Mouse (Mus musculus): Measurements from ENCODE around the gene Nme2. TPM values are rescaled to one million over a fixed set of nuclear protein-coding genes. Genes with fewer than 3 reads are reported as not detected.

Gene Nme2
- polyA plus RNA-seq, 1 experiment from 2014 or later: 63.8 TPM

DNA sequence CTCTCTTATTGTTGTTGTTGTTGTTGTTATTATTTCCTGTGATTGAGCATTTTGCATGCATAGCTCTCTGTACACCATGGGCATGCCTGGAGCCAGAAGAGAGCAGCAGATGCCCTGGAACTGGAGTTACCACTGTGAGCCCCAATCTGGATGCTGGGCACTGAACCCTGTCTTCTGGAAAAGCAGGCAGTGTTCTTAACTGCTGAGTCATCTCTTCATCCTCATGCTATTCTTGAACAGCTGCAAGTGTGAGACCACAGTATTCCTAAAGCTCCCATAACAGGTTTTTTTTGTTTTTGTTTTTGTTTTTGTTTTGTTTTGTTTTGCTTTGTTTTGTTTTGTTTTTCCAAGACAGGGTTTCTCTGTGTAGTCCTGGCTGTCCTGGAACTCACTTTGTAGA lies 30.2 kb upstream of the Nme2 start:
- no peaks in the 10 kb centered on the region for H3K27me3 ChIP-seq
- no peak overlapping the region for H3K4me3 ChIP-seq (replicated peaks)
- no peaks in the 10 kb centered on the region for H3K9me3 ChIP-seq
- no peaks in the 10 kb centered on the region for H3K4me1 ChIP-seq (replicated peaks)
- no peak overlapping the region for H3K27ac ChIP-seq
- no peaks in the 10 kb centered on the region for H3K36me3 ChIP-seq
- no peak overlapping the region for H3K4me2 ChIP-seq (replicated peaks)
- ATAC-seq: no peak
- no peak overlapping the region for H3K9ac ChIP-seq (replicated peaks)

DNA sequence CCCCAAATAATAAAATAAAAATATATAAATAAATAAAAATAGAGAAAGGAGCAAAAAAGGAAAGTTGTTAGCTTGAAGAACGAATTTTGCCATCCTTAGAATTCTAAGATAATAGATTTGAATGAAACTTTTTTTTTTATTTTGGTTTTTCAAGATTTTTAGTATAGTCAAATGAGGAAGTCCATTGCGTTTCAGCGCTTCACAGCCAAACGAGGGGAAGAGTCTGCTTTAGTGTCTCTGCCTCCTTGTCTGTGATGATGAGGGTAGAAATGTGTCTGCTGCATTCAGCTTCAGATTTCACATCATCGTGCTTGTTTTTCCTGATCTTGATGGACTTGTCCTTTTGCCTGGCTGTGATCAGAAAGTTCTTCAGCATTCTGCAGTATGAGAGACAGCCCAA lies 29.2 kb upstream of the Nme2 start:
- Histone ChIP-seq H3K9ac (replicated peaks) (no peak overlapping the region), H3K27ac (no peak overlapping the region), H3K4me1 (replicated peaks) (no peaks in the 10 kb centered on the region), H3K9me3 (no peaks in the 10 kb centered on the region), H3K27me3 (no peaks in the 10 kb centered on the region), H3K36me3 (no peaks in the 10 kb centered on the region), H3K4me2 (replicated peaks) (no peak overlapping the region), H3K4me3 (replicated peaks) (no peak overlapping the region)
- ATAC-seq: no peak
- 84% methylated on average over 5 of the region's 5 CpGs for WGBS

GRCm38 (mm10) chr11:93984619-93985018 lies 28.6 kb upstream of the Nme2 start:
- Histone ChIP-seq H3K9me3 (no peaks in the 10 kb centered on the region), H3K27me3 (no peaks in the 10 kb centered on the region), H3K27ac (no peak overlapping the region), H3K9ac (replicated peaks) (no peak overlapping the region), H3K36me3 (no peaks in the 10 kb centered on the region), H3K4me2 (replicated peaks) (no peak overlapping the region), H3K4me1 (replicated peaks) (no peaks in the 10 kb centered on the region), H3K4me3 (replicated peaks) (no peak overlapping the region)
- 93% methylated on average over 3 of the region's 3 CpGs for WGBS
- ATAC-seq: no peak

GRCm38 (mm10) chr11:93979502-93980049 lies 23.5 kb upstream of the Nme2 start:
- Histone ChIP-seq H3K4me3 (replicated peaks) (no peak overlapping the region), H3K4me2 (replicated peaks) (no peak overlapping the region), H3K9ac (replicated peaks) (no peak overlapping the region), H3K27me3 (no peaks in the 10 kb centered on the region), H3K4me1 (replicated peaks) (no peaks in the 10 kb centered on the region), H3K36me3 (no peaks in the 10 kb centered on the region), H3K9me3 (no peaks in the 10 kb centered on the region), H3K27ac (no peak overlapping the region)
- ATAC-seq: no peak
- 62% methylated on average over 6 of the region's 6 CpGs for WGBS

GRCm38 (mm10) chr11:93972951-93973350 lies 16.9 kb upstream of the Nme2 start:
- Histone ChIP-seq H3K27ac (no peak overlapping the region), H3K9me3 (no peaks in the 10 kb centered on the region), H3K4me3 (replicated peaks) (no peak overlapping the region), H3K9ac (replicated peaks) (no peak overlapping the region), H3K4me2 (replicated peaks) (no peak overlapping the region), H3K27me3 (no peaks in the 10 kb centered on the region), H3K36me3 (no peaks in the 10 kb centered on the region), H3K4me1 (replicated peaks) (peaks cover 9% of the 10 kb centered on the region)
- no peak for ATAC-seq
- WGBS: 92% methylated on average over 5 of the region's 5 CpGs

DNA sequence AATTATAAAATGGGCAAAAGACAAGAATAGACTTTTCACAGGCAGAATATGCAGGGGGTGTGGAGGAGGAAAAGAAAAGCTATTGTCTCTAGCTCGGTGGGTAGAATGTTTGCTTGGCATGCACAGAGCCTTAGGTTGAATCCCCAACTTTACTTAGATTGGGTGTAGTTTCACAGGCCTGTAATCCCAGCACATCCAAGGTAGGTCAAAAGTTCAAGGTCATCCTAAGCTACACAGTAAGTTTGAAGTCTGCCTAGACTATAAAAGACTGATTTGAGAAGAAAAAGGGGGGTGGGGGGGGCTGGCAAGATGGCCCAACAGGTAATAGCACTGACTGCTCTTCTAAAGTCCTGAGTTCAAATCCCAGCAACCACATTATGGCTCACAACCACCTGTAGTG lies 13.7 kb upstream of the Nme2 start:
- WGBS: 65% methylated on average over 1 of the region's 1 CpGs
- Histone ChIP-seq H3K27me3 (no peaks in the 10 kb centered on the region), H3K4me2 (replicated peaks) (no peak overlapping the region), H3K27ac (no peak overlapping the region), H3K4me3 (replicated peaks) (no peak overlapping the region), H3K36me3 (peaks cover 14% of the 10 kb centered on the region), H3K9ac (replicated peaks) (no peak overlapping the region), H3K4me1 (replicated peaks) (peaks cover 31% of the 10 kb centered on the region), H3K9me3 (no peaks in the 10 kb centered on the region)
- no peak for ATAC-seq

GRCm38 (mm10) chr11:93969171-93969570 lies 13.1 kb upstream of the Nme2 start:
- 94% methylated on average over 6 of the region's 6 CpGs for WGBS
- Histone ChIP-seq H3K4me1 (replicated peaks) (peaks cover 31% of the 10 kb centered on the region), H3K36me3 (peaks cover 20% of the 10 kb centered on the region), H3K4me3 (replicated peaks) (no peak overlapping the region), H3K9me3 (no peaks in the 10 kb centered on the region), H3K27ac (0 out of 2 replicates have a peak overlapping the region, but pooled peaks have one; percentile 75), H3K27me3 (no peaks in the 10 kb centered on the region), H3K9ac (replicated peaks) (no peak overlapping the region), H3K4me2 (replicated peaks) (peak overlapping the region; percentile 32; the same call in 1 of the 2 replicates)
- ATAC-seq: no peak

DNA sequence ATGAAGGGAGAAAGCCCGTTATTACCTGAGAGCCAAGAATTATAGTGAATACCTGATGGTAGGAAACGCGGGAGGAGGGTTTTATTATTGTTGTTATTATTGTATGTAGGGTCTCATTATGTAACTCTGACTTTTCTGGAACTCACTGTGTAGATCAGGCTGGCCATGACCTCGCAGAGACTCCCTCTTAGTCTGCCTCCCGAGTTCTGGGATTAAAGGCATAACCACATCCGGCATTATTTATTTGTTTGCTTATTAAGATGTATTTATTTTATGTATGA lies 12.7 kb upstream of the Nme2 start:
- Histone ChIP-seq H3K4me2 (replicated peaks) (peak overlapping the region; percentile 32), H3K27me3 (no peaks in the 10 kb centered on the region), H3K9ac (replicated peaks) (peak overlapping the region; percentile 33; the same call in 1 of the 2 replicates), H3K4me3 (replicated peaks) (peak overlapping the region; percentile 74), H3K4me1 (replicated peaks) (peaks cover 31% of the 10 kb centered on the region), H3K9me3 (no peaks in the 10 kb centered on the region), H3K27ac (peak overlapping the region; percentile 75), H3K36me3 (peaks cover 24% of the 10 kb centered on the region)
- WGBS: 43% methylated on average over 6 of the region's 6 CpGs
- 0 out of 2 replicates have a peak, but pooled peaks have one; percentile 28 for ATAC-seq

- peak; percentile 96 for ATAC-seq
- WGBS: under 1% methylated on average over 40 of the region's 40 CpGs
These were observed 12.2 kb upstream of the Nme2 start, which contains the start of the genes Gm20390 and Nme1 for GRCm38 (mm10) chr11:93968005-93968847. TSS of gene Gm20390 (minus strand) at chr11:93968293. TSS of gene Nme1 (minus strand) at chr11:93968521.

DNA sequence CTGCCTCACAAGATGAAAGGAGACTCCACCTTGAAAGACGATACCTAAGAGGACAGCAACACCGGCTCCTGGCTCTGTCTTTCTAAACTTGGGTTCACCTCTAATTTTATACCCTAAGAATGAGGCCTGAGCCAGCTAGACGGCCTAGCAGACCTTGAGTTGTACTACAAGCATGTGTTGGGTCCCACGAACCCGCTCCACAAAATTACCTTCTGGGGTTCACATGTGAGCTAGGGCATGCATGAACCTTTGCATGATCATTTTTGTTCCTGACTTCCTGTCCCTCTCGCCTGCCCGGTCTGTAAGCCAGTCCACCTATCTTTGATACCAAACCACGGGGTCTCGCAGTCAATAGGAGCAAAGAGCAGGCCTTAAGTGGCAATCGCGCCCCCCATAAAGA lies 11.3 kb upstream of the Nme2 start:
- ATAC-seq: no peak
- H3K4me2 ChIP-seq (replicated peaks): peak overlapping the region; percentile 72
- no peaks in the 10 kb centered on the region for H3K9me3 ChIP-seq
- H3K27ac ChIP-seq: peak overlapping the region; percentile 75
- peaks cover 38% of the 10 kb centered on the region for H3K36me3 ChIP-seq
- peaks cover 34% of the 10 kb centered on the region for H3K4me1 ChIP-seq (replicated peaks)
- H3K27me3 ChIP-seq: no peaks in the 10 kb centered on the region
- peak overlapping the region; percentile 74 for H3K4me3 ChIP-seq (replicated peaks)
- 6% methylated on average over 11 of the region's 11 CpGs for WGBS
- H3K9ac ChIP-seq (replicated peaks): peak overlapping the region; percentile 81

More at GRCm38 (mm10) chr11:93968005-93968847, 12.2 kb upstream of the Nme2 start, which contains the start of the genes Gm20390 and Nme1:
- Histone ChIP-seq H3K27ac (peak within 1 kb of the TSS; percentile 75), H3K4me1 (replicated peaks) (peaks cover 31% of the 10 kb centered on the region), H3K9me3 (no peaks in the 10 kb centered on the region), H3K4me2 (replicated peaks) (peak within 1 kb of the TSS; percentile 72), H3K27me3 (no peaks in the 10 kb centered on the region), H3K9ac (replicated peaks) (peak within 1 kb of the TSS; percentile 81), H3K36me3 (peaks cover 30% of the 10 kb centered on the region), H3K4me3 (replicated peaks) (peak within 1 kb of the TSS; percentile 74)

DNA sequence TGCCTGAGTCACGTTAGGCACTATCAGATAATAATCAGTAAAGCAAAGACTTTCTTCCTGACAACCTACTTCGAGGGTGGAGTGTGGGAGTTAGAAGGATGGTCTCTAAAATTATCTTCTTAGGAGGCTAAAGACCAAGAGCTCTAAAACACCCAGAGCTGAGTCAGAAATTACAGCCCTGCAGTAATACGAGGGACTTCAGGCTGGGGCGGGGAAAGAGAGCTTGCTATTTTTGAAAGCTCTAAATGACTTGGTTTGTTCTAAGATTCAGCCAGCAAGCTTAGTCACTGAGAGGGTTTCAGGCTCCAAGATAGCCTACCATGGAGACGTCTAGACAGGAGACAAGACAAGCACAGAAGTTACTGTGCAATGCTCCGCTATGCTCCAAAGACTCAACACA lies 9.3 kb upstream of the Nme2 start:
- ATAC-seq: no peak
- Histone ChIP-seq H3K36me3 (peaks cover 56% of the 10 kb centered on the region), H3K4me1 (replicated peaks) (peaks cover 34% of the 10 kb centered on the region), H3K4me3 (replicated peaks) (no peak overlapping the region), H3K27ac (no peak overlapping the region), H3K9ac (replicated peaks) (no peak overlapping the region), H3K27me3 (no peaks in the 10 kb centered on the region), H3K4me2 (replicated peaks) (no peak overlapping the region), H3K9me3 (no peaks in the 10 kb centered on the region)
- WGBS: 95% methylated on average over 6 of the region's 6 CpGs

- Histone ChIP-seq H3K9ac (replicated peaks) (no peak overlapping the region), H3K4me3 (replicated peaks) (no peak overlapping the region), H3K9me3 (no peaks in the 10 kb centered on the region), H3K4me1 (replicated peaks) (peaks cover 25% of the 10 kb centered on the region), H3K36me3 (peaks cover 80% of the 10 kb centered on the region), H3K27me3 (no peaks in the 10 kb centered on the region), H3K4me2 (replicated peaks) (no peak overlapping the region), H3K27ac (no peak overlapping the region)
- 76% methylated on average over 4 of the region's 4 CpGs for WGBS
- no peak for ATAC-seq
These were observed 7.0 kb upstream of the Nme2 start for GRCm38 (mm10) chr11:93963013-93963412.
